Comparison of ENCODE assay signal across 12 mouse cellular contexts in the genomic region with DNA sequence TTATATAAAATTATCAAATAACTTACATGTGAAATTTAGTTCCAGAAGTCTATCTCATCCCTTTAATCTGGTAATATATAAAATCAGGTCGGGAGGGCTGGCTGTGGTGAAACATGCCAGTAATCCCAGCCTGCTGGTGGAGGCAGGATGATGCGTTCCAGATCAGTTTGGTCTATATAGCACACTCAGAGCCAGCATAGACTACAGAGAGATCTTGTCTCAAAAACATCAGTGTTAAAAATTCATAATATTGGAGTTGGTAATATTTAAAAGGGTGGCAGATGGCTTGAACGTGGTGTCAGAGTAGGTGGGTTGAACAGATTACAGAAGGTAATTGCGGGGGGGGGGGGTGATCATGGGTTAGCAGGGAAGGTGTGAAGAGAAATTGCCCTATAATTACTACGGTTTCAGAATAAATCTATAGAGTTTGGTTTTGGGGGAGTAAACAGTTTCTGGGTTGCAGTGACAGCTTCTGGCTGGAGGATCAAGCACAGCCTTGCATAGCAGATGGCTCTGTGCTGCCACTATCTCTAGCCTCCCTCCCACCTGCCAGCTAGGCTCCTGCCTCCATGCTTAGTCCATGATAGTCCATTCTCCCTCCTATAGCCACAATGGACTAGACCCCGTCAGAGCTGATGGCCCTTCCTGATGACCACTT.
"Had no signal": no experiment of that assay in that cellular context is flagged by ENCODE, and none has a peak within 500 bp of the region (broad histone marks: within the 10 kb centered on the region; RNA-seq: fewer than 3 reads in every experiment).

No protein-coding gene starts in this region.

- H3K9me3 ChIP-seq: kidney, embryonic 15.5 days; limb, embryonic 15.5 days; liver, embryonic 12.5 days; midbrain, embryonic 13.5 days had no signal

- H3K36me3 ChIP-seq: kidney, embryonic 15.5 days; limb, embryonic 15.5 days; liver, embryonic 12.5 days; midbrain, embryonic 13.5 days had no signal

- DNase-seq: kidney, adult 2 months; kidney, postnatal 14 days; layer of hippocampus, postnatal 36 days; lung, embryonic 14.5 days; lung, postnatal 10 days; lung, postnatal 4 days; right cerebral cortex, postnatal 14 days; thymus, postnatal 36 days had no signal

- ATAC-seq: liver, embryonic 12.5 days; midbrain, embryonic 13.5 days had no signal

- H3K27ac ChIP-seq: kidney, embryonic 15.5 days; limb, embryonic 15.5 days; liver, embryonic 12.5 days; midbrain, embryonic 13.5 days had no signal

- H3K4me1 ChIP-seq: kidney, embryonic 15.5 days; midbrain, embryonic 13.5 days had no signal

- H3K4me3 ChIP-seq: kidney, embryonic 15.5 days; limb, embryonic 15.5 days; liver, embryonic 12.5 days; midbrain, embryonic 13.5 days had no signal

- H3K4me2 ChIP-seq: kidney, embryonic 15.5 days; limb, embryonic 15.5 days; liver, embryonic 12.5 days; lung, embryonic 14.5 days; midbrain, embryonic 13.5 days had no signal

- H3K9ac ChIP-seq: kidney, embryonic 15.5 days; limb, embryonic 15.5 days; liver, embryonic 12.5 days; lung, embryonic 14.5 days; midbrain, embryonic 13.5 days had no signal

- H3K27me3 ChIP-seq: kidney, embryonic 15.5 days; limb, embryonic 15.5 days; liver, embryonic 12.5 days; midbrain, embryonic 13.5 days had no signal
